Mouse (Mus musculus) liver, embryonic 13.5 days (tissue): ENCODE data around the gene Afdn. TPM values are rescaled to one million over a fixed set of nuclear protein-coding genes. Genes with fewer than 3 reads are reported as not detected.
"Not testable (repeated sequence)": the region's sequence is repeated elsewhere in the genome, so short reads cannot be mapped to it uniquely, and the experiment has no call there.

Experiments
- ATAC-seq: fragments of 200-750 bp; cut with Nextera tagmentation; 2 replicates; pipeline ENCODE4 v1.8.0; 2017; ENCODE audit warnings: low read depth, mild to moderate bottlenecking, moderate number of reproducible peaks, moderate library complexity
- DNase-seq: peaks from one replicate; pipeline ENCODE4 v3.0.0; 2022
- H3K27ac ChIP-seq: fragments of 300-500 bp; sonication (generic); 2 replicates; pipeline ENCODE4 v1.5.1; 2015; ENCODE audit warnings: moderate library complexity, mild to moderate bottlenecking, inconsistent platforms
- H3K27me3 ChIP-seq: fragments of 300-500 bp; sonication (generic); 2 replicates; pipeline ENCODE4 v1.6.1; 2015; ENCODE audit warnings: mild to moderate bottlenecking, inconsistent platforms
- H3K36me3 ChIP-seq: fragments of 300-500 bp; sonication (generic); 2 replicates; pipeline ENCODE4 v1.6.1; 2015; ENCODE audit warnings: mild to moderate bottlenecking, inconsistent platforms
- H3K4me1 ChIP-seq: fragments of 300-500 bp; sonication (generic); replicated peaks from 2 replicates; pipeline ENCODE4 v1.6.1; 2015; ENCODE audit warnings: inconsistent platforms
- H3K4me2 ChIP-seq: fragments of 300-500 bp; sonication (generic); 2 replicates; pipeline ENCODE4 v1.6.1; 2015; ENCODE audit warnings: inconsistent platforms, mild to moderate bottlenecking, moderate library complexity
- H3K4me3 ChIP-seq: fragments of 300-500 bp; sonication (generic); replicated peaks from 2 replicates; pipeline ENCODE4 v1.5.1; 2015; ENCODE audit warnings: mild to moderate bottlenecking, inconsistent platforms
- H3K9ac ChIP-seq: fragments of 300-500 bp; sonication (generic); 2 replicates; pipeline ENCODE4 v1.6.1; 2015; ENCODE audit warnings: mild to moderate bottlenecking, inconsistent platforms
- H3K9me3 ChIP-seq: fragments of 300-500 bp; sonication (generic); replicated peaks from 2 replicates; pipeline ENCODE4 v1.6.1; 2016; ENCODE audit warnings: inconsistent platforms
- WGBS: fragments of 180-500 bp; shearing (Covaris S2); methylation state at CpG from one replicate; pipeline ENCODE4 v1.1.7; 2015; ENCODE audit not compliant: insufficient replicate concordance; 5-methylcytosine and 5-hydroxymethylcytosine counted together
- polyA plus RNA-seq: library from polyadenylated mRNA; unstranded; fragments of >200 nt; fragmentation: Nextera tagmentation; extraction: Ambion mirVana; gene quantifications from 2 replicates; pipeline ENCODE4 v1.2.1, GENCODE M21; 2015

The Afdn gene
- polyA plus RNA-seq, 1 experiment from 2014 or later, result 11.8 TPM

DNA sequence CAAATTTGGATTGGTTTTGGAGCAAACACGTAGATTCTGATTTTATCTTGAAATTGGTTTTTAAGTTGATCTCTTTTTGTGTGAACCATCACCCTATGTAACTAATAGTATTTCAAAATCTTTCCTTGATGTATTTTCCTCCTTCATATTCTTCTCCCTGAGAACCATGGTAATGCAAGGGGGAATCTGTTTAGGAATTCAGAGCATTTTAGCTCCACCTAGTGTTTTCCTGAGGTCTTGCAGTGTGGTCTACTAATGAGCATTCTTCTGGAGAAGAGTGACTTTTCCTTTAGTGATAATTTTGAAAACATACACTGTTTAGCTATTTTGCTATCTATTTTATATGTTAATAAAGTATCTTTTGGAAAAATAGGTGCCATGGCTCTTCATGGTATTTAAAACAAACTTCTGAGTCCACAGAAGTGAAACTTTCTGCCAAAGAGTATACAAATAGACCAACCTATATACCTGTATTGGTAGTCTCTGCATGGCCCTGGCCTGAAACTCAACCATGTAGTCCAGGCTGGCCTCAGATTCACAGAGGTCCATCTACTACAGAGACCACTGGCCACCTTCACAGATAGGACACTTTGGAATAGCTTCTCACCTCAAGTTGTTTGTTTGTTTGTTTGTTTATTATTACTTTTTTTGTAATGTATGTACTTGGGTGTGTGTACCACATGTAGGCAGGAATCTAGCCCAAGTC lies 70.5 kb downstream of the Afdn start:
- WGBS, result 76% methylated on average over 1 of the region's 1 CpGs
- Histone ChIP-seq H3K36me3 (peaks cover 3% of the 10 kb centered on the region; the same call in 1 of the 2 replicates), H3K27ac (no peak overlapping the region), H3K4me2 (no peak overlapping the region), H3K27me3 (no peaks in the 10 kb centered on the region), H3K4me3 (no peak overlapping the region), H3K4me1 (no peaks in the 10 kb centered on the region), H3K9me3 (no peaks in the 10 kb centered on the region), H3K9ac (no peak overlapping the region)
- no peak for ATAC-seq
- no peak for DNase-seq

DNA sequence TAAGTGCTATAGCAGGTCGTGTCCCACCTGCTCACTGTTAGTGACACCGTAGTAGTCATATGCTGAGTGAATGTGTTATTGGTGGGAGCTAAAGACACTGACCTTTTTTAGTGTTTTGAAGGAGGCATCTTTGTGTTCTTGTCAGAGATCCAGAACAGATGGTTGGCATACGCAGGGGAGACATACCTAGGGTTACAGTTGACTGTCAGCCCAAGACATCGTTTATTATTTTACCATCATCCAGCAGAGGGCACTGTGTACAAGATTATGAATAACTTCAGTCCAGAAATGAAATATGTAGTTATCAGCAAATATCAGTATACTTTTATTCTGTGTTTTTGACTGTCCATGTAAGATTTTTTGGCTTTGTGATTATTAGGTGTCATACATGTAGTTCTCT lies 75.5 kb downstream of the Afdn start:
- Histone ChIP-seq H3K9me3 (no peaks in the 10 kb centered on the region), H3K36me3 (no peaks in the 10 kb centered on the region), H3K9ac (no peak overlapping the region), H3K4me3 (no peak overlapping the region), H3K4me1 (no peaks in the 10 kb centered on the region), H3K4me2 (no peak overlapping the region), H3K27me3 (no peaks in the 10 kb centered on the region), H3K27ac (no peak overlapping the region)
- WGBS, result 64% methylated on average over 4 of the region's 4 CpGs
- DNase-seq (no peak), ATAC-seq (no peak)

DNA sequence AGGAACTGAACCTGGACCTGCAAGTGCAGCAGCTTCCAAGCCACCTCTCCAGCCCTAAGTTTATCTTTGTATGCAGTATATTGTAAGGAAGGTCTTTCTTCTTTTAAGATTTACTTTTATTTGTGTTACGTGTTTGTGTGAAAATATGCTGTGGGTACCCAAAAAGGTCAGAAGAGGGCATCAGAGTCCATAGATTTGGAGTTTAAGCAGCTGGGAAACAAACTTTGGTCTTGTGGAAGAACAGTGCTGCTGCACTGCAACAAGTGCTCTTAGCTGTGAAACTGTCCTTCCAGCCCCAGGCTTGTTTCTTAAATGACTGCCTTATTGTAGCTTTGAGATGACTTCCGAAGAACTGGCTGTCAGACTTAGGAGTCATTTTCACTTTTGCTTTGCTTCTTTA lies 89.8 kb downstream of the Afdn start:
- DNase-seq (no peak), ATAC-seq (no peak)
- H3K4me3 ChIP-seq, result no peak overlapping the region
- no peak overlapping the region for H3K4me2 ChIP-seq
- H3K36me3 ChIP-seq, result peaks cover 5% of the 10 kb centered on the region; the same call in 1 of the 2 replicates
- no peak overlapping the region for H3K9ac ChIP-seq
- H3K27me3 ChIP-seq, result no peaks in the 10 kb centered on the region
- H3K4me1 ChIP-seq, result no peaks in the 10 kb centered on the region
- WGBS, result 72% methylated on average over 2 of the region's 2 CpGs
- no peaks in the 10 kb centered on the region for H3K9me3 ChIP-seq
- H3K27ac ChIP-seq, result no peak overlapping the region

DNA sequence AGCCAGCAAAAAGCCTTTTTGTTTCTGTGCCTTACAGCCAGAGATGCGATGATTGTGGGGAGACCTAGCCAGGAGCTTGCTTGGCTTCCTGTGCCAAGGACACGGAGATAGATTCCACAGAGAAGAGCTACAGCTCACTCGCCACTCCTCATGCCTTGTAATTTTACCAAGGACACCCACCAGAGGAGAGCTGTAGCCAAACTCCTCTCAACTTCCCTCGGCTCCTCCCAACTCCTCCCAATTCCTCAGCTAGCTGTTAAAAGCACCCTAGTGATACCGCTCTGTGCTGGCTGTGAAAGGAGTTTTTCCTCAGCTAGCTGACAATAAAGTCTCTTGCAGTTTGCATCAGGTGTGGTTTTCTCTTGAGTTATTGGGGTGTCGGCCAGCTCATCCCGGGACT lies 93.5 kb downstream of the Afdn start:
- H3K27ac ChIP-seq, H3K4me3 ChIP-seq, H3K4me1 ChIP-seq, H3K27me3 ChIP-seq, DNase-seq, H3K4me2 ChIP-seq, H3K9me3 ChIP-seq, H3K9ac ChIP-seq, ATAC-seq: not testable (repeated sequence)
- 76% methylated on average over 7 of the region's 7 CpGs for WGBS
- H3K36me3 ChIP-seq, result peaks cover 12% of the 10 kb centered on the region; the same call in 1 of the 2 replicates

DNA sequence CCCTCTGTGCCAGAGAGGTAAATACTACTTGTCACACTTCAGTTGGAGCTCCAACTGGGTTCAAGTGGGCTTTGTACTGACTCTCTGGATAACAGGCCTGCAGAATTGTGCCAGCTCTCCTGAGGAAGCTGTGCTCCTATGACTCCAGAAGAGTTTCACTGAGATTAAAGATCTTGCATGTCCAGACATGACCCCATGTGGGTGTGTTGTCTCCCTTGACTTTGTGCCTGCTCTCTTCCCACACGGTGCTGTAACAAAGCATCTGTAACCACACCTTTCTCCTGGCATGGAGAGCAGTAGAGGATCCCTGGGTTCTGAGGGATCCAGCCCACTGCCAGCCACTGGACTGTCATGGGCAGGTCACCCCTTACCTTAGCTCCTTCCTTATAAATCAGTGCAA lies 95.1 kb downstream of the Afdn start:
- WGBS, result 75% methylated on average over 1 of the region's 1 CpGs
- no peak overlapping the region for H3K27ac ChIP-seq
- no peaks in the 10 kb centered on the region for H3K4me1 ChIP-seq
- DNase-seq (no peak), ATAC-seq (no peak)
- no peak overlapping the region for H3K4me3 ChIP-seq
- no peak overlapping the region for H3K9ac ChIP-seq
- H3K27me3 ChIP-seq, result no peaks in the 10 kb centered on the region
- H3K36me3 ChIP-seq, result peaks cover 12% of the 10 kb centered on the region; the same call in 1 of the 2 replicates
- no peaks in the 10 kb centered on the region for H3K9me3 ChIP-seq
- no peak overlapping the region for H3K4me2 ChIP-seq

DNA sequence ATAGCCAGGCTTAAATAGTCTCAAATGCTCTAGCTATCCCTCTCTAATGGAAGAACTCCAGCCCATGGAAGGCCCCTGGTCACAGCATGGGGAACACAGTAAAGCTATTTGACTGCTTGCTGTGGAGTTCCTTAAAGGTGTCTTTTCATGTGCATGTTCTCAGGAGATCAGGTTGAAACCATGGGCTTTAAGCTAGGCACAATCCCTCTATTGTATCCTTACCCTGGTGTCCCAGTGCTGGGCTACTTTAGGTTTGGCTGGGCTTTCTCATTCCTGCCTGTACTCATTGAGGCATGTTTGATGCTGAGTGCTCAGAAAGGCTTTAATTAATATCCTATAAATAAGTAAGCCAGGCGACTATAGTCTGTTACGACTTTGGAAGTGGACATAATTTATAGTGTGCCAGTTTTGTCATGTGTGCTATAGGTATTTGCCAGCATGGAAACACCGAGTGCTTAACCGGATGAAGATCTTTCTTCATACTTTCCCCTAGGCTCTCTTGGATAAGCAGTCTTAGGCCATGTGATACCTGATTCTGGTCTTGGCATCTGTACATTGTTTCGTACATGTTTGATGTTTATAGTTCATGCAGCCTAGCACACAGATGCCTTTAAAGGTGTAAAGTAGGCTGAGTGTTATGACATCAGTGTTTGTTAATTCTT lies 96.2 kb downstream of the Afdn start:
- ATAC-seq (no peak), DNase-seq (no peak)
- H3K4me3 ChIP-seq, result no peak overlapping the region
- H3K27ac ChIP-seq, result no peak overlapping the region
- H3K9me3 ChIP-seq, result no peaks in the 10 kb centered on the region
- H3K9ac ChIP-seq, result no peak overlapping the region
- no peak overlapping the region for H3K4me2 ChIP-seq
- no peaks in the 10 kb centered on the region for H3K4me1 ChIP-seq
- no peaks in the 10 kb centered on the region for H3K27me3 ChIP-seq
- WGBS, result 71% methylated on average over 5 of the region's 5 CpGs
- peaks cover 7% of the 10 kb centered on the region; the same call in 1 of the 2 replicates for H3K36me3 ChIP-seq

DNA sequence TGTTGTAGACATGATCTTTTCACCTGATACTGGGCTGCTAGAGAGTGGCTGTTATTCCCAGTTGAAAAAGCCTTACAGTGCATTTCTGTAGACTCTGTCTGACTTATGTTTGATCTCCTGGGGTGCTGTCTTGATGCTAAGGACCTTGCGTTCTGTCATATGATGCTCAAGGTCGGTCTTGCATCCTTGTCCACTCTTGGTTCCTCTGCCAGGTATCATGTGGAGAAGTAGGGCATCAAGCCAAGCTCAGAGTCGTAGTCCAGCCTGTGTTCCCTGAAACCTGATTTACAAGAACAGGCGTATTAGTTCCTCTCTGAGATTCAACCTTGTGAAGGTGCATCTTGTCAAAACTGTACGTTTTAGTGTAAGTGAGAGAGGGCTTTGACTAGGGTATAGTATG lies 105.0 kb downstream of the Afdn start:
- Histone ChIP-seq H3K27me3 (no peaks in the 10 kb centered on the region), H3K4me3 (no peak overlapping the region), H3K9me3 (no peaks in the 10 kb centered on the region), H3K4me1 (0 out of 2 replicates have a peak, but pooled peaks cover 3% of the 10 kb centered on the region), H3K9ac (no peak overlapping the region), H3K27ac (no peak overlapping the region), H3K4me2 (no peak overlapping the region), H3K36me3 (no peaks in the 10 kb centered on the region)
- ATAC-seq (no peak), DNase-seq (no peak)
- 65% methylated on average over 5 of the region's 5 CpGs for WGBS

DNA sequence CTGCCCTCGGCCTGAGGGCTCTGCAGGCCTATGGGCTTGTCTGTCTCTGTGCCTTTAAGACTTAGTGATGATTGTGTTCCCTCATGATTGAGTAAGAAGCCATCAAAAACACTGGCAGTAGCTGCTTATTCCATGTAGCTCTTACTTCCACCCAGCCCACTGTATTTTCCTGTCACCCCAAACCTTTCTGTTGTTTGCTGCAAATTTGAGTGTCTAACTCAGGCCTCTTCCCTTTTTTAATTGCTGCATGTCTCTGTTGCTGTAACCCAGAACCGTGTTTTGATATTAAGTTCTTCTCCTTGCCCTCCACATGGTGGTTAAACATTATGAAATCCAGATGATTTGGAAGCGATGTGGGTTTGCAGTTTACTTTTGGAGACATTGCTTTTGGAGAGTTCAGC lies 106.6 kb downstream of the Afdn start:
- Histone ChIP-seq H3K4me1 (0 out of 2 replicates have a peak, but pooled peaks cover 3% of the 10 kb centered on the region), H3K36me3 (no peaks in the 10 kb centered on the region), H3K4me2 (no peak overlapping the region), H3K9me3 (no peaks in the 10 kb centered on the region), H3K9ac (no peak overlapping the region), H3K27me3 (no peaks in the 10 kb centered on the region), H3K27ac (no peak overlapping the region), H3K4me3 (no peak overlapping the region)
- no peak for ATAC-seq
- 49% methylated on average over 3 of the region's 3 CpGs for WGBS
- DNase-seq, result no peak

DNA sequence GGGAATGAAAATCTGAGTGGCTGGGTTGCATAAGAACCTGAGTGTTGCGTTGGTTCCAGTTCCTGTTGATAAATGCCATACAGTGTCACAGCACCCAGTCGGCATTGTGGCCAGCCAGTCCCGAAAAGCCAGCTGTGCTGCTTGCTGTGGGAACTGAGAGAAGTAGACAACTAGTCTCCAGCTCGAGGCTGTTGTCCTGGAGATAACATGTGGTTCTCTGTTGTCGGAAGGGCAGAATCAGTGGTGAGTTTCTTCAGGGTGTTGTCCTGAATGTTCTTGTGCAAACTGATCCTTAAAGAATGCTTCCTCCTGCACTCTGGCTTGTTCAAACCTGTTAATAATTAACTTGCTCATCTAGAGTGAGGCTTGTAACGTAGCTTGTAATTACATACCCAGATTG lies 107.1 kb downstream of the Afdn start:
- no peak for ATAC-seq
- Histone ChIP-seq H3K27ac (no peak overlapping the region), H3K4me2 (peak overlapping the region; percentile 17; the same call in 1 of the 2 replicates), H3K4me1 (0 out of 2 replicates have a peak, but pooled peaks cover 3% of the 10 kb centered on the region), H3K9ac (no peak overlapping the region), H3K36me3 (no peaks in the 10 kb centered on the region), H3K9me3 (no peaks in the 10 kb centered on the region), H3K4me3 (no peak overlapping the region), H3K27me3 (no peaks in the 10 kb centered on the region)
- WGBS, result 36% methylated on average over 6 of the region's 6 CpGs
- no peak for DNase-seq

DNA sequence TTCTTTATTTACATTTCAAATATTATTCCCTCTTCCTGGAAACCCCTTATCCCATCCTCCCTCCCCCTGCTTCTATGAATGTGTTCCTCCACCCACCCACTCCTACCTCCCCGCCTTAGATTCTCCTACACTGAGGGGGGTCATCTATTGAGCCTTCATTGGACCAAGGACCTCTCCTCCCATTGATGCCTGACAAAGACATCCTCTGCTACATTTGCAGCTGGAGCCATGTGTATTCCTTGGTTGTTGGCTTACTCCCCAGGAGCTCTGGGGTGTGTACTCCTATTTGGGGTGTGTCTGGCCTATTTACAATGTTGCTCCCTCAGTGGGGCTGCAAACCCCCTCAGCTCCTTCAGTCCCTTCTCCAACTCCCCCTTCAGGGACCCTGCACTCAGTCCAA lies 109.9 kb downstream of the Afdn start:
- Histone ChIP-seq H3K9ac (no peak overlapping the region), H3K4me1 (0 out of 2 replicates have a peak, but pooled peaks cover 3% of the 10 kb centered on the region), H3K27ac (no peak overlapping the region), H3K27me3 (no peaks in the 10 kb centered on the region), H3K4me2 (no peak overlapping the region), H3K4me3 (no peak overlapping the region), H3K9me3 (no peaks in the 10 kb centered on the region), H3K36me3 (no peaks in the 10 kb centered on the region)
- no peak for ATAC-seq
- no peak for DNase-seq
- WGBS, result 72% methylated on average over 1 of the region's 1 CpGs

DNA sequence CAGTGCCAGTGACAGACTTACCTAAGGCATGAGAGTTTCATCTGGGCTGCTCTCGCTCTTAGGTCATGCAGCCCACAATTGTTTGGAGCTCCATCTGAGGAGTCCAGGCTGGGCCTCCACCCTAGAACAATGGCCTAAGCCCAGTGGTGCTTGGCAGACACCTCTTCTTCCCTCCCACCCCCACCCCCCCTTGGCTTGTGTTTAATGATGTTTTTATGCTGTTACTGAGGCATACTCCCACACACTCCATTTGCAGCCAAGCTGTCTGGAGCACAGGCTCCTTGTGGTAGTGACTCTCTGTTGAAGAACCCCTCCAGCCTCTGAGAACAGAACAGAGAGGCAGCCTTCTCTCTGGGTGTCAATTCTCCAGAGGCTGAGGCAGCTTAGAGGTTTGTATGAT lies 113.9 kb downstream of the Afdn start:
- 81% methylated on average over 1 of the region's 1 CpGs for WGBS
- H3K9me3 ChIP-seq, result no peaks in the 10 kb centered on the region
- H3K4me1 ChIP-seq, result no peaks in the 10 kb centered on the region
- no peak overlapping the region for H3K4me2 ChIP-seq
- H3K4me3 ChIP-seq, result no peak overlapping the region
- no peak overlapping the region for H3K27ac ChIP-seq
- no peak for DNase-seq
- no peaks in the 10 kb centered on the region for H3K27me3 ChIP-seq
- no peak overlapping the region for H3K9ac ChIP-seq
- H3K36me3 ChIP-seq, result no peaks in the 10 kb centered on the region
- no peak for ATAC-seq

DNA sequence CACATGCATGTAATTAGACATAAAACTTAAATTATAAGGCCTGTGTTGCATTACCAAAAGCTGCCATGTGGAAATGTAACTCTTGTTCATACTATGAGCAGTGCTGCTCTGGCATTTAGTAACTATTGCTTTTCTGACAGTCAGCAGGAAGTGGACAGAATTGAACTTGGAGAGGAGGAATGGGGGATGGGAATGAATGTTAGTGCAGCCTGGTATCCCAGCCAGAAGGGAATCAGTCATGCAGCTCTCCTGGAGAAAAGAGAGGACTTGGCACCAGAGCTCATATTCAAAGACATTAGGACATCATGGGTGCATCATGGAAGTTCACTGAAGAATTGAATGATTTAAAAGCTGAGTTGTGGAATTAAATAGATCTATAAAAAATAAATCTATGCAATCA lies 117.1 kb downstream of the Afdn start:
- DNase-seq (no peak), ATAC-seq (no peak)
- Histone ChIP-seq H3K4me1 (no peaks in the 10 kb centered on the region), H3K9me3 (no peaks in the 10 kb centered on the region), H3K4me3 (no peak overlapping the region), H3K27ac (no peak overlapping the region), H3K36me3 (no peaks in the 10 kb centered on the region), H3K9ac (no peak overlapping the region), H3K27me3 (no peaks in the 10 kb centered on the region), H3K4me2 (no peak overlapping the region)
